Mouse (Mus musculus) embryonic facial prominence, embryonic 10.5 days (tissue): ENCODE results near the gene Tm9sf3. TPM values are rescaled to one million over a fixed set of nuclear protein-coding genes. Genes with fewer than 3 reads are reported as not detected.
A peak's percentile ranks its signal among the peaks of the same experiment; 100 is the strongest.

Source experiments
- DNase-seq: peaks from one replicate; pipeline ENCODE4 v3.0.0-alpha.2; 2017; ENCODE audit warnings: low spot score
- H3K27ac ChIP-seq: fragments of 300-500 bp; sonication (generic); replicated peaks from 2 replicates; pipeline ENCODE4 v1.5.1; 2016; ENCODE audit warnings: mild to moderate bottlenecking
- H3K27me3 ChIP-seq: fragments of 300-500 bp; sonication (generic); replicated peaks from 2 replicates; pipeline ENCODE4 v1.6.1; 2016; ENCODE audit warnings: low read depth, mild to moderate bottlenecking; ENCODE audit not compliant: poor library complexity, severe bottlenecking
- H3K36me3 ChIP-seq: fragments of 300-500 bp; sonication (generic); replicated peaks from 2 replicates; pipeline ENCODE4 v1.6.1; 2016; ENCODE audit warnings: mild to moderate bottlenecking, moderate library complexity
- H3K4me1 ChIP-seq: fragments of 300-500 bp; sonication (generic); 2 replicates; pipeline ENCODE4 v1.6.1; 2016
- H3K4me3 ChIP-seq: fragments of 300-500 bp; sonication (generic); 2 replicates; pipeline ENCODE4 v1.5.1; 2016; ENCODE audit warnings: mild to moderate bottlenecking, moderate library complexity
- H3K9me3 ChIP-seq: fragments of 300-500 bp; sonication (generic); 2 replicates; pipeline ENCODE4 v1.6.1; 2016; ENCODE audit warnings: mild to moderate bottlenecking
- WGBS: fragments of 180-500 bp; shearing (Covaris S2); methylation state at CpG from one replicate; pipeline ENCODE4 v1.1.7; 2016; 5-methylcytosine and 5-hydroxymethylcytosine counted together
- polyA plus RNA-seq: library from polyadenylated mRNA; unstranded; fragments of >200 nt; fragmentation: Nextera tagmentation; extraction: Ambion mirVana; gene quantifications from 2 replicates; pipeline ENCODE4 v1.2.1, GENCODE M21; 2016

Tm9sf3 gene
- polyA plus RNA-seq, 1 experiment from 2014 or later = 95.9 TPM

- WGBS = 82% methylated on average over 5 of the region's 5 CpGs
- Histone ChIP-seq H3K4me1 (peaks cover 11% of the 10 kb centered on the region), H3K36me3 (no peaks in the 10 kb centered on the region), H3K9me3 (no peaks in the 10 kb centered on the region), H3K27me3 (peaks cover 7% of the 10 kb centered on the region; the same call in 1 of the 2 replicates), H3K27ac (no peak overlapping the region), H3K4me3 (no peak overlapping the region)
- DNase-seq = no peak
Measured at GRCm38 (mm10) chr19:41282718-41283117, 18.9 kb upstream of the Tm9sf3 start.

GRCm38 (mm10) chr19:41282216-41282615 lies 18.4 kb upstream of the Tm9sf3 start:
- 85% methylated on average over 4 of the region's 4 CpGs for WGBS

GRCm38 (mm10) chr19:41279724-41280244 lies 16.0 kb upstream of the Tm9sf3 start:
- Histone ChIP-seq H3K27ac (no peak overlapping the region), H3K27me3 (no peaks in the 10 kb centered on the region), H3K9me3 (no peaks in the 10 kb centered on the region), H3K36me3 (no peaks in the 10 kb centered on the region), H3K4me3 (no peak overlapping the region), H3K4me1 (peaks cover 9% of the 10 kb centered on the region)
- DNase-seq = no peak
- 76% methylated on average over 8 of the region's 8 CpGs for whole genome bisulfite sequencing

More at GRCm38 (mm10) chr19:41282216-41282615, 18.4 kb upstream of the Tm9sf3 start:
- Histone ChIP-seq H3K36me3 (no peaks in the 10 kb centered on the region), H3K4me3 (no peak overlapping the region), H3K9me3 (no peaks in the 10 kb centered on the region), H3K27me3 (peaks cover 2% of the 10 kb centered on the region; the same call in 1 of the 2 replicates), H3K4me1 (peaks cover 11% of the 10 kb centered on the region), H3K27ac (no peak overlapping the region)
- DNase-seq = no peak

GRCm38 (mm10) chr19:41278606-41279005 lies 14.8 kb upstream of the Tm9sf3 start:
- Histone ChIP-seq H3K36me3 (no peaks in the 10 kb centered on the region), H3K27me3 (no peaks in the 10 kb centered on the region), H3K4me3 (no peak overlapping the region), H3K4me1 (no peaks in the 10 kb centered on the region; the same call in 1 of the 2 replicates), H3K9me3 (no peaks in the 10 kb centered on the region), H3K27ac (no peak overlapping the region)
- no peak for DNase-seq
- 88% methylated on average over 7 of the region's 7 CpGs for WGBS

GRCm38 (mm10) chr19:41275588-41275987 lies 11.8 kb upstream of the Tm9sf3 start:
- WGBS = 71% methylated on average over 3 of the region's 3 CpGs
- DNase-seq = no peak

GRCm38 (mm10) chr19:41270906-41271305 lies 7.1 kb upstream of the Tm9sf3 start:
- H3K9me3 ChIP-seq = no peaks in the 10 kb centered on the region
- WGBS = 84% methylated on average over 7 of the region's 7 CpGs
- H3K36me3 ChIP-seq = no peaks in the 10 kb centered on the region
- no peak overlapping the region for H3K4me3 ChIP-seq
- DNase-seq = no peak
- H3K27me3 ChIP-seq = no peaks in the 10 kb centered on the region
- no peaks in the 10 kb centered on the region for H3K4me1 ChIP-seq
- H3K27ac ChIP-seq = no peak overlapping the region

More at GRCm38 (mm10) chr19:41275588-41275987, 11.8 kb upstream of the Tm9sf3 start:
- Histone ChIP-seq H3K4me3 (no peak overlapping the region), H3K27me3 (no peaks in the 10 kb centered on the region), H3K4me1 (no peaks in the 10 kb centered on the region), H3K9me3 (no peaks in the 10 kb centered on the region), H3K36me3 (no peaks in the 10 kb centered on the region), H3K27ac (no peak overlapping the region)

GRCm38 (mm10) chr19:41270151-41270727 lies 6.4 kb upstream of the Tm9sf3 start:
- no peaks in the 10 kb centered on the region for H3K27me3 ChIP-seq
- H3K9me3 ChIP-seq = no peaks in the 10 kb centered on the region
- DNase-seq = peak; percentile 23
- no peak overlapping the region for H3K4me3 ChIP-seq
- H3K27ac ChIP-seq = no peak overlapping the region
- 72% methylated on average over 9 of the region's 9 CpGs for WGBS
- no peaks in the 10 kb centered on the region for H3K4me1 ChIP-seq
- no peaks in the 10 kb centered on the region for H3K36me3 ChIP-seq

GRCm38 (mm10) chr19:41266251-41266901 lies 2.6 kb upstream of the Tm9sf3 start:
- no peak overlapping the region for H3K4me3 ChIP-seq
- no peak overlapping the region for H3K27ac ChIP-seq
- no peaks in the 10 kb centered on the region for H3K9me3 ChIP-seq
- no peak for DNase-seq
- H3K27me3 ChIP-seq = no peaks in the 10 kb centered on the region
- WGBS = 61% methylated on average over 8 of the region's 8 CpGs
- peaks cover 21% of the 10 kb centered on the region for H3K4me1 ChIP-seq
- H3K36me3 ChIP-seq = no peaks in the 10 kb centered on the region; the same call in 1 of the 2 replicates

- no peaks in the 10 kb centered on the region for H3K27me3 ChIP-seq
- H3K9me3 ChIP-seq = no peaks in the 10 kb centered on the region
- H3K36me3 ChIP-seq = no peaks in the 10 kb centered on the region; the same call in 1 of the 2 replicates
- 43% methylated on average over 13 of the region's 13 CpGs for WGBS
- DNase-seq = no peak
- H3K27ac ChIP-seq = peak overlapping the region; percentile 98
- H3K4me3 ChIP-seq = peak overlapping the region; percentile 93
- H3K4me1 ChIP-seq = peaks cover 30% of the 10 kb centered on the region
Measured at GRCm38 (mm10) chr19:41264331-41264799, 568 bp upstream of the Tm9sf3 start.

GRCm38 (mm10) chr19:41262712-41263629 lies 826 bp downstream of the Tm9sf3 start:
- Histone ChIP-seq H3K36me3 (no peaks in the 10 kb centered on the region; the same call in 1 of the 2 replicates), H3K27me3 (no peaks in the 10 kb centered on the region), H3K9me3 (no peaks in the 10 kb centered on the region), H3K4me1 (peaks cover 30% of the 10 kb centered on the region), H3K27ac (peak overlapping the region; percentile 98), H3K4me3 (peak overlapping the region; percentile 93)
- 6% methylated on average over 51 of the region's 51 CpGs for WGBS
- DNase-seq = peak; percentile 82

- no peaks in the 10 kb centered on the region for H3K27me3 ChIP-seq
- H3K4me1 ChIP-seq = peaks cover 30% of the 10 kb centered on the region
- DNase-seq = no peak
- H3K36me3 ChIP-seq = peaks cover 12% of the 10 kb centered on the region; the same call in 1 of the 2 replicates
- no peak overlapping the region for H3K4me3 ChIP-seq
- 95% methylated on average over 3 of the region's 3 CpGs for WGBS
- H3K27ac ChIP-seq = no peak overlapping the region
- H3K9me3 ChIP-seq = no peaks in the 10 kb centered on the region
Measured at GRCm38 (mm10) chr19:41260736-41261135, 3.1 kb downstream of the Tm9sf3 start.

- 79% methylated on average over 6 of the region's 6 CpGs for whole genome bisulfite sequencing
Measured at GRCm38 (mm10) chr19:41259256-41259655, 4.5 kb downstream of the Tm9sf3 start.

More at GRCm38 (mm10) chr19:41259256-41259655, 4.5 kb downstream of the Tm9sf3 start:
- DNase-seq = no peak
- Histone ChIP-seq H3K4me3 (no peak overlapping the region), H3K27ac (no peak overlapping the region), H3K4me1 (peaks cover 24% of the 10 kb centered on the region), H3K36me3 (peaks cover 22% of the 10 kb centered on the region), H3K27me3 (no peaks in the 10 kb centered on the region), H3K9me3 (no peaks in the 10 kb centered on the region)
